Mouse (Mus musculus) cerebellum, adult 2 months (tissue): Measurements from ENCODE around the gene Sbf2.

ENCODE experiments used
- CTCF ChIP-seq: fragments of 200-500 bp; IDR thresholded peaks from 2 replicates; pipeline ENCODE4 v1.5.1; 2011; ENCODE audit warnings: low read depth, mild to moderate bottlenecking, control low read depth, low read length, moderate library complexity, borderline replicate concordance; ENCODE audit not compliant: insufficient read depth
- POLR2A ChIP-seq: fragments of 200-500 bp; IDR thresholded peaks from 2 replicates; pipeline ENCODE4 v1.6.1; 2011; ENCODE audit warnings: low read length, control low read depth, borderline replicate concordance; ENCODE audit not compliant: insufficient read depth

DNA sequence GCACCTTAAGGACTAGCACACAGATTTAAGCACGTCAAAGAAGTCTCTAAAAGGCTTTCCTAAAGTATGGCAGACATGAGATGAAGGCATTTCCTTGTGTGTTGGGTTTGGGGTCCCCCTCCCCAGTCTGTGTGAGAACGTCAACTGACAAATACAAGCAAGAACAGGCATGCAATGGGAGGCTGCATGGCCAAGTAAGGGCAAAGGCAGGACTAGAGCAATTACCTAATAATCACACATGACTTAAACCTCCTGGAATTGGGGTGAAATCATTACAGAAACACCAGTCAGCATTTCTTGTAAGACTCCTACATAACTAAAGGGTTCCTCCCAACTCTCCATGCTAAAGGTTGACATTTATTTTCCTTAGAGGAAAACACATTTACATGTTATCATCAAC is 75.5 kb downstream of the Sbf2 start:
- no peak for TF ChIP-seq CTCF
- TF ChIP-seq POLR2A, result no peak
